Mouse (Mus musculus) layer of hippocampus, adult 11-12 months (tissue): Measurements from ENCODE around the gene Gm37240.

Experiments used
- DNase-seq: peaks from one replicate; pipeline ENCODE4 v3.0.0; 2022; ENCODE audit warnings: low spot score

Gm37240 gene

DNA sequence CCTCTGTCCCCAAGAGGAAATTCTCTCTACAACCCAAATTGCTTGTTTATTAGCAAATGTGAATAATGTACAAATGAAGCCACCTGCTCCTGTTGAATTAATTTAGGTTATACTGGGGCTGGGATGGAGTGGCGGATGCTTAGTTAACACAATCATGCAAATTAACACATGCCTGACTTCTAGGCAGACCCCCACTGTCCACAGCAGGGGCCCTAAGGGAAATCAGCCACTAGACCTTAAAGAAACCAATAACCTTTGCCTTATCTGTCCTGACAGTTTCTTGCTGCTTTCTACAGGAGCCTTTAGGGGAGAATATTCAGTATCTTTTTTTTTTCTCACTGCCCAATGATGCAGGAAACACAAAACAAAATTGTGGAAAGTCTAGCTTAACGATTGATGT, 748.9 kb downstream of the Gm37240 start:
- DNase-seq = no peak

DNA sequence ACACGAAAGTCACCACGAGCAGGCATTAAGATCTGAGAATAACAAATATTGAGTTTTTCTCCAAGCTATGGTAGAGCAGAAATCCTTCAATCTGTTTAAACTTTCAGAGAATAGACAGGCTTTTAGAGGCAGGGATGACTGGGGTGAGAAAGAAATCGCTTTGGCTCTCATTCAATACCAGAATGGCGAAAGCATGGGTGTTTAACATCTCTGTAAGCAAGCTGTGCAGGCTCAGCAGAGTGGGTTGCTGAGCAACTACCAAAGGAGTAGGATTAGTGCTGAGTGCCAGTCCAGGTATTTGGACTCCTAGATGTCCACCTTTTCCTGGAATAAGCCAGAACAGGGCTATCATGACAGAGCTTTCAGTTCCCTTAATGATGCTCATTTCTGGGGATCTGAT, 753.8 kb downstream of the Gm37240 start:
- DNase-seq = peak; percentile 36

DNA sequence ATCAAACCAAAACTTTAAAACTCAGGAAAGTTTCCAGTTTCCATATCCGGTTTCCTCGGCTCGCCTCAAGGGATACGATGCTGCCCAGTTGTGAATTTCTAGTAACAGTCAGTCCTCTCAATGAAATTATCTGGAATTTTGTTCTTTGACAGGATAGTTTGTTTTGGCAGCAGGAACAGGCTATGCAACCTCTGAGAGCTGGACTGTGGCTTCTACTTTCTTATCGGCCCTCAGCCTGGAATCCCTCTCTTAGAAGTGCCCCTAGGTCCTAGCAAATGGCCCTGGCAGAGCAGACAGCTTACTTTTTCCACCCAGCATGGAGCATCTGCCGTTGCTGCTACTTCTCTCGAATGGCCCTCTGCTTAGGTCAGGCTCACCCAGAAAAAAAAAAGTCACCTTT, 755.4 kb downstream of the Gm37240 start:
- no peak for DNase-seq

- DNase-seq = no peak
Observed at GRCm38 (mm10) chr3:85128546-85128945, 758.8 kb downstream of the Gm37240 start.

- no peak for DNase-seq
Observed at GRCm38 (mm10) chr3:85126970-85127369, 760.3 kb downstream of the Gm37240 start.

- no peak for DNase-seq
Observed at GRCm38 (mm10) chr3:85125471-85125870, 761.8 kb downstream of the Gm37240 start.

DNA sequence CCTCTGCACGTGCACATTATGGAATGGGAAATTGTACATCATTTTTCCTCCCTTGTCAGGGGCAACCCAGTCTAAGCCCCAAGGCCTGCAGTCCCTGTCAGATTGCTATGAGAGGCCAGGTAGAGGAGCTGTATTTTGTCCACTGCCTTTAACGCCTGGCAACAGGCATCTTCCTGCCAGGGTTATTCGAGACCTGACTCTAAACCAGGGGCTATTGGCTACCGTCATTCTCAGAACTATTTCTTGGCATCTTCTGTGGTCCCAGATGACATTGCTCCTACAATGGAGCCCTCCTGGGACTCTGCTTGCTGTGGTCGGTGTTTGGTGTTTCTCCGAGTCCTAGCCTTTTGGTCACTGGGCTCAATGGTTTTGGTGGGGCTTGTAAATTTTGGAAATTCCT, 762.4 kb downstream of the Gm37240 start:
- DNase-seq = no peak

DNA sequence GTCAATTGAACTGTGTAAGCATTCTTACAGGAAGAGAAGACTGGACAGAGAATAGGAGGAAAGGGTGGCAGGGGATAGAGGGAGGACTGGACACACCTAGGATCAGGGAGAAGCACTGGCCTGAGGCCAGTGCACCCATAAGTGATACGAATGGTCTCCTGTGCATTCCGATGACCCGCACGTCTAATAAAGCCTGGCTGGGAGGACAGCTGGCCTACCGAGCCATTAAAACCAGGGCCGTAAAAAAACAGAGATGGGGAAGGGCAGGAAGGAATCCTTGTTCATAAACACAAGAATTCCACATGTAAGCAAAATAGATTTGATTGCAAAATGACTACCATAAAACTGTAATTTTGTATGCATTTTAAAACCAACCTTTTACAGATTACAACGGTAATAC, 762.9 kb downstream of the Gm37240 start:
- DNase-seq = no peak

DNA sequence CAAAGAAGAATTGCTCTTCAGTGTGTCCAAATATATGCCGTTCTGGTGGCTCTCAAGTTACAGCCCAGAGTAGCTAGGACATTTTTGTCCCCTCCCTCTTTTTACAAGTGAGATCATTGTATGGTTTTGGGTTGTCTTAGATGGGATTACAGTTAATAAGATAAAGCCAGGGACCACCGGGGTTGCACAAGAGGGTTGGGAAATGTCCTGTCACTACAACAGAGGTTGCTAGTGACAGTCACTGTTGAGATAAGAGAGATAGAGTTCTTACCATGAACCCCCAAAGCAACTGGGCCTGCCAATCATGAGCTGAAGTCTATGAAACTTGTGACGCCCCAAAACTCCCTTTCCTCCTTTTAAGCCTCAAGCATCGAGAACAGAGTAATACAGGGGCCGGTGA, 769.6 kb downstream of the Gm37240 start:
- DNase-seq = no peak

- no peak for DNase-seq
Observed at GRCm38 (mm10) chr3:85117014-85117413, 770.3 kb downstream of the Gm37240 start.

GRCm38 (mm10) chr3:85115959-85116543, 771.3 kb downstream of the Gm37240 start:
- DNase-seq = peak; percentile 21

GRCm38 (mm10) chr3:85113565-85113964, 773.8 kb downstream of the Gm37240 start:
- DNase-seq = no peak

- no peak for DNase-seq
Observed at GRCm38 (mm10) chr3:85110762-85111161, 776.6 kb downstream of the Gm37240 start.

GRCm38 (mm10) chr3:85109221-85109620, 778.1 kb downstream of the Gm37240 start:
- no peak for DNase-seq

DNA sequence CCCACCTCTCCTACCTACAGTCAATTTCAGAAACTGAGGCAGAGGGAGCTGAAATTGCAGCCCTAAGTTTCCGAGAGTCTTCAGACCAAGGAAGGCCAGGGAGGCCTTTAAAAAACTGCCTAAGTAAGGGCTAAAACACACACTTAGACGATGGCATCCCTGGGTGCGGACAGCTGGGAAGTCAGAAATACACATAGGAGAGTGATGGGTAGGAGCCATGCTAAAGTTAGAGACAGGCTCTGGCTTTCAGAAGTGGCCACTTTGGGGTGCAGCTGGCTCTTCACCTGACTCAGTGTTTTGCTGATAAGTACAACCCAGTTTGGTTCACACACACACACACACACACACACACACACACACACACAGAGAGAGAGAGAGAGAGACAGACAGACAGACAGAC, 778.9 kb downstream of the Gm37240 start:
- DNase-seq = no peak

DNA sequence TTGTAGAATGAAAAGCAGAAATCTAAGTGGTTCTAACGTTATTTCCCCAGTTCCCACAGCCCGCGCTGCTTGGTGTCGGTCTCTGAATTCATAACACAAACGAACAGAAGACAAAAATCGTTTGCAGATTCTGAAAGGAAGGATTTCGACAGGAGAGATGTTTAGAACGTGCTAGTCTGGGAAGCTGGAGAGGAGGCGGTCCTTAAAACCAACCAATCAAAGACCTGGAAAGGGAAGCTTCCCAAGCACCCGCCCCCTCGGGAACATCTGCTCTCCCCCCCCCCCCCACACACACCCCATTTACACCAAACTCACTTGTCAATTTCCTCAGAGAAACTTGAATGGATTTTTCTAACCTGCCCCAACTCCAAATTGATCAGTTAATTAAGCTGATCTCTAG, 780.4 kb downstream of the Gm37240 start:
- no peak for DNase-seq

DNA sequence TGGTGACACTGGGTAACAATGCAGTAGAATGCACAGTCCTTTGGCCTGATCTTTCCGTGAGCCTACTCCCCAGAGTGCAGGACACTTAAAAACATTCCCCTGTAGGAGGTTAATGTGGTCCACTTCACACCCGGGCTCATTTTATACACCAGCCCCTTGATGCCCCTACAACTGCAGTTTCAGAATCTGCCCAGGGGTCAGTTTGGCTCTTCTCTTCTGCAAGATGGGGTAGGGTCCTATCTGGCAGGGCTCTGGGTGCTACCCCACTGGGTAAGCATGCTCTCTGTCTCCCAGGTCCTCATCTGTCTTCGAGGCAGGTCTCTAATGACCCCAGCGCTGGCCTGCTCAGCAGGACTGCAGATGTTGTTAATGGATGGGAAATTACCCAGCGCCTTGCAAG, 783.0 kb downstream of the Gm37240 start:
- DNase-seq = no peak

- DNase-seq = no peak
Observed at GRCm38 (mm10) chr3:85080882-85081558, 806.3 kb downstream of the Gm37240 start.

DNA sequence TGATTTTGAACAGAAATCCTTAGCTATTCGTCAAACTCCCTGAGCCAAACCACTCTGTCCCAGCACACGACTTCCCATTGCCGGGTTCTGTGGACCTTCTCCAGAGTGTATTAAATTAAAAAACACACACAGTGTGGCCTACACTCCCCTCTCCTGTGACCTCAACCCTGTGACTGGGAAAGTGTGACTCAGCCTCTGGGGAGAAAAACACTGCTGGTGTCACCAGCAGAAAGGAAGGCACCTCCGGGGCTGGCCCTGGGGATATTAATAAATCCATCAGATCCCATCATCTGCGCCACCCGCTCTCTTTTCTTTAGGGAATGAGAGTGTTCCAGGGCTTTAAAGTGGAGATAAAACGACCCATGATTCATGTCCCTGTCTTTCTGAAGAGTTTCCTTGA, 823.2 kb downstream of the Gm37240 start:
- no peak for DNase-seq

- DNase-seq = no peak
Observed at GRCm38 (mm10) chr3:85060153-85060552, 827.2 kb downstream of the Gm37240 start.

DNA sequence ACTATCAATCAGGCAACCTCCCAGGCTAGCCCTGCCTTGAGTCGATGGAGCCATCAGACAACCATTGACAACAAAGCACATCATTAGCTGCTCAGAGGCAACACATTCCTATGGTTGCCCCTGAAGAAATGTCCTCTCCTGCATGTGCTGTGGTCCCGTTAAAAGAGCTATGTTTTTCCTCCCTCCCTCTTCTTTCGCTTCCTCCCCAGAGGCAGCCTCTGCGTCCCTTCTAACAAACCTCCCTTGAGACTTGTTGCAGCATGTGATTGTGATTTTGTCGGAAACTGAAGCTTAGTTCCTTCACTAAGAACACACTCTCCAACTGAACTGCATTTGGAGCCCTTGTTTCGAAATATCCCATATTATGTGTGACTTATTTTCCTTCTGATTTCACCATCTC, 830.1 kb downstream of the Gm37240 start:
- no peak for DNase-seq

DNA sequence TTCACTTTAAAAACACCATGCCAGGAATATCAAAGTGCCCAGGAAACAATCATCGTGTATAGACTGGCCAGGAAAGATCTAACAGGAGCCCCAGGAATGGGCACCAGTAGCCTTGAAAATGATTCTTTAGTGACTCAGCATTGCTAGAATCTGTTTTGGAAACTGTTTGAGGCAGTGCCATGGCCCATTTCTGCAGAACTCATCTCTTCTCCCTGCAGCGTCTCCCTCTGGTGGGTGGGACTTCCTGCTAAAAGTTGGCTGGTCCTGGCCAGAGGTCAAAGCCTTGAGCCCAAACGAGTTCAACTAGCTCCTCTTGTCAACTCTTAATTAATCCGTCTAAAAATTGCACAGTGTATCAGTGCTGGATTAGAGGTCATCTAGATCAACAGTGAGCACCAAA, 833.8 kb downstream of the Gm37240 start:
- no peak for DNase-seq

- no peak for DNase-seq
Observed at GRCm38 (mm10) chr3:85052196-85052595, 835.1 kb downstream of the Gm37240 start.

GRCm38 (mm10) chr3:85048569-85048968, 838.7 kb downstream of the Gm37240 start:
- no peak for DNase-seq
